Mouse (Mus musculus) liver, postnatal 0 days (tissue): ENCODE results near the gene U2surp.

Experiments
- CTCF ChIP-seq: sonication (generic); IDR thresholded peaks from 2 replicates; pipeline ENCODE4 v1.5.1; 2016; ENCODE audit warnings: antibody characterized with exemption, low read depth
- EP300 ChIP-seq: IDR thresholded peaks from 2 replicates; pipeline ENCODE4 v1.6.1; 2016; ENCODE audit warnings: antibody characterized with exemption, low read depth, mild to moderate bottlenecking

DNA sequence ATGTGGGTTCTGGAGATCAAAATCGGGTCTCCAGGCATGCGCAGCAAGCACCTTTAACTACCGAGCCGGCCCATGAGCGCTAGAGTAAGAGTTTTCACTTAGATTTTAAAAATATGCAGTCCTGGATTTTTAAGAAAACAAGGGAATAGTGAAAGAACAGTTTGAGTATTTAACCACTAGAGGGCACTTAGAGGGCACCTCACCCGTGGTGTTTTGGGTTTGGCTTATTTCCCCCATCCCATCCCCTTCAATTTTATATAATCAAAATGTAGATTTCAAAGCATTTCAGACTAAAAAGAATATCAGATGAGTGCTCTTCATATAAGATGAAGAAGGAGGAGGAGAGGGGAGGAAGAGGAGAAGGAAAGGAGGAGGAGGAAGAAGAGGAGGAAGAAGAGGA, 22.0 kb upstream of the U2surp start:
- peak; percentile 63 for TF ChIP-seq CTCF
- TF ChIP-seq EP300 = no peak
